Mouse (Mus musculus) stomach, postnatal 0 days (tissue): ENCODE measurements around the gene 4931428L18Rik. TPM values are rescaled to one million over a fixed set of nuclear protein-coding genes. Genes with fewer than 3 reads are reported as not detected.

Source experiments
- ATAC-seq: fragments of 200-750 bp; cut with Nextera tagmentation; 2 replicates; pipeline ENCODE4 v1.8.0; 2017; ENCODE audit not compliant: low FRiP score, low TSS enrichment
- DNase-seq: peaks from one replicate; pipeline ENCODE4 v3.0.0-alpha.2; 2016; ENCODE audit warnings: low spot score
- H3K27ac ChIP-seq: fragments of 300-500 bp; sonication (generic); replicated peaks from 2 replicates; pipeline ENCODE4 v1.5.1; 2014; ENCODE audit warnings: mild to moderate bottlenecking, control low read depth
- H3K27me3 ChIP-seq: fragments of 300-500 bp; sonication (generic); 2 replicates; pipeline ENCODE4 v1.6.1; 2014; ENCODE audit warnings: low read length; ENCODE audit not compliant: control insufficient read depth, insufficient read depth
- H3K36me3 ChIP-seq: fragments of 300-500 bp; sonication (generic); 2 replicates; pipeline ENCODE4 v1.6.1; 2014; ENCODE audit warnings: low read length, mixed read lengths; ENCODE audit not compliant: control insufficient read depth, insufficient read depth
- H3K4me1 ChIP-seq: fragments of 300-500 bp; sonication (generic); replicated peaks from 2 replicates; pipeline ENCODE4 v1.6.1; 2014; ENCODE audit warnings: antibody characterized with exemption; ENCODE audit not compliant: control insufficient read depth, insufficient read depth
- H3K4me2 ChIP-seq: fragments of 300-500 bp; sonication (generic); replicated peaks from 2 replicates; pipeline ENCODE4 v1.6.1; 2014; ENCODE audit warnings: low read depth, mild to moderate bottlenecking, control low read depth, moderate library complexity
- H3K4me3 ChIP-seq: fragments of 300-500 bp; sonication (generic); 2 replicates; pipeline ENCODE4 v1.5.1; 2014; ENCODE audit warnings: low read depth, low read length, control low read depth
- H3K9ac ChIP-seq: fragments of 300-500 bp; sonication (generic); 2 replicates; pipeline ENCODE4 v1.6.1; 2014; ENCODE audit warnings: mild to moderate bottlenecking, low read length, control low read depth, mixed read lengths
- H3K9me3 ChIP-seq: fragments of 300-500 bp; sonication (generic); 2 replicates; pipeline ENCODE4 v1.6.1; 2016; ENCODE audit warnings: low read length; ENCODE audit not compliant: control insufficient read depth
- CTCF ChIP-seq: IDR thresholded peaks from 2 replicates; pipeline ENCODE4 v1.5.1; 2016; ENCODE audit warnings: antibody characterized with exemption, low read depth, mild to moderate bottlenecking, moderate library complexity
- EP300 ChIP-seq: optimal IDR thresholded peaks from 2 replicates; pipeline ENCODE3; 2016; ENCODE audit warnings: antibody characterized with exemption
- WGBS: fragments of 180-500 bp; shearing (Covaris S2); extraction: QIAGEN DNeasy Blood & Tissue Kit; methylation state at CpG from one replicate; pipeline ENCODE4 v1.1.7; 2014; 5-methylcytosine and 5-hydroxymethylcytosine counted together
- polyA plus RNA-seq: library from polyadenylated mRNA; unstranded; fragments of >200 nt; fragmentation: Nextera tagmentation; extraction: Ambion mirVana; gene quantifications from 2 replicates; pipeline ENCODE4 v1.2.1, GENCODE M21; 2015

4931428L18Rik gene
- polyA plus RNA-seq, 1 experiment from 2014 or later, result 0.16 TPM

- TF ChIP-seq EP300 (no peak), CTCF (no peak)
- H3K27ac ChIP-seq, result no peak overlapping the region
- WGBS, result 47% methylated on average over 2 of the region's 2 CpGs
These were observed 120.2 kb downstream of the 4931428L18Rik start for GRCm38 (mm10) chr1:31102280-31102679.

DNA sequence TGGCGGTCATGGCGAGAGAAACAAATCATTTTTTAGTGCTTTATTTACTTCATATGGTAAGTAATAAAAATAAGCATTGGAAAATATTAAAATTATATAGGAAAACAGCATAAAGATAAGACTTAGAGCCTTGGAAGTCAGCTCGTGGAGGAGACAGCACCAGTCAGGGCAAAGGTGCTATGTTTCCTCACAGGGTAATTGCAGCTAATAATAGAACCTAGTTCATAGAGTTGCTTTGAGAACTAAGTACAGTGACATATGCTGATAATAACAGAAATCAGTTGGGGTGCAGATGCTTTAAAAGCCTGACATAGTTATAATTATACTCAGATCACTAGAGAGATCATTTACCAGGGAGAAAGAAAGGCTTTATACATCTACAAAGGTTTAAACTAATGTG, 125.3 kb downstream of the 4931428L18Rik start:
- H3K9ac ChIP-seq, result no peak overlapping the region
- no peak for TF ChIP-seq EP300
- TF ChIP-seq CTCF, result no peak
- no peaks in the 10 kb centered on the region for H3K27me3 ChIP-seq
- H3K27ac ChIP-seq, result no peak overlapping the region
- H3K36me3 ChIP-seq, result no peaks in the 10 kb centered on the region
- 0 out of 2 replicates have a peak, but pooled peaks cover 3% of the 10 kb centered on the region for H3K4me1 ChIP-seq
- no peak overlapping the region for H3K4me2 ChIP-seq
- no peak for ATAC-seq
- no peak for DNase-seq
- H3K4me3 ChIP-seq, result no peak overlapping the region
- WGBS, result 71% methylated on average over 3 of the region's 3 CpGs
- H3K9me3 ChIP-seq, result no peaks in the 10 kb centered on the region

More at GRCm38 (mm10) chr1:31102280-31102679, 120.2 kb downstream of the 4931428L18Rik start:
- Histone ChIP-seq H3K36me3 (no peaks in the 10 kb centered on the region), H3K9me3 (no peaks in the 10 kb centered on the region), H3K9ac (no peak overlapping the region), H3K4me2 (no peak overlapping the region), H3K4me1 (no peaks in the 10 kb centered on the region), H3K27me3 (no peaks in the 10 kb centered on the region), H3K4me3 (no peak overlapping the region)
- DNase-seq, result no peak
- no peak for ATAC-seq

DNA sequence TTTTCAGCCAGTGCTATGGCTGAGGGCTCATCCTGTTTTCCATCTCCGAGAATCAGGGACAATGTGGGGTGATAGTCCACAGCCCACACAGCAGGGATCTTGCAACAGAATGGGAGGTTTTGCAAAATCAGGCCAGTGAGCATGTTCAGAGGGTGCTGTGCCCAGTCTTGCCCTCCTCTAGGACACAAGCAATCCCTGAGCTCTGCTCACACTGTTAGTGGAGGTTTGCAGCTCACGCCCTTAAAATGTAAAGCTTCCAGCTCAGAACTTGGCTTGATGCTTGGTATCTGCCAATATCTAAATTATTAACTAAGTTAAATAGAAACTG, 126.1 kb downstream of the 4931428L18Rik start:
- Histone ChIP-seq H3K4me3 (no peak overlapping the region), H3K27ac (0 out of 2 replicates have a peak overlapping the region, but pooled peaks have one; percentile 36), H3K9me3 (no peaks in the 10 kb centered on the region), H3K4me2 (no peak overlapping the region; the same call in 1 of the 2 replicates), H3K36me3 (no peaks in the 10 kb centered on the region), H3K9ac (no peak overlapping the region), H3K4me1 (0 out of 2 replicates have a peak, but pooled peaks cover 3% of the 10 kb centered on the region), H3K27me3 (no peaks in the 10 kb centered on the region)
- 39% methylated on average over 2 of the region's 2 CpGs for WGBS
- TF ChIP-seq CTCF (no peak), EP300 (no peak)
- no peak for ATAC-seq
- DNase-seq, result peak; percentile 20

DNA sequence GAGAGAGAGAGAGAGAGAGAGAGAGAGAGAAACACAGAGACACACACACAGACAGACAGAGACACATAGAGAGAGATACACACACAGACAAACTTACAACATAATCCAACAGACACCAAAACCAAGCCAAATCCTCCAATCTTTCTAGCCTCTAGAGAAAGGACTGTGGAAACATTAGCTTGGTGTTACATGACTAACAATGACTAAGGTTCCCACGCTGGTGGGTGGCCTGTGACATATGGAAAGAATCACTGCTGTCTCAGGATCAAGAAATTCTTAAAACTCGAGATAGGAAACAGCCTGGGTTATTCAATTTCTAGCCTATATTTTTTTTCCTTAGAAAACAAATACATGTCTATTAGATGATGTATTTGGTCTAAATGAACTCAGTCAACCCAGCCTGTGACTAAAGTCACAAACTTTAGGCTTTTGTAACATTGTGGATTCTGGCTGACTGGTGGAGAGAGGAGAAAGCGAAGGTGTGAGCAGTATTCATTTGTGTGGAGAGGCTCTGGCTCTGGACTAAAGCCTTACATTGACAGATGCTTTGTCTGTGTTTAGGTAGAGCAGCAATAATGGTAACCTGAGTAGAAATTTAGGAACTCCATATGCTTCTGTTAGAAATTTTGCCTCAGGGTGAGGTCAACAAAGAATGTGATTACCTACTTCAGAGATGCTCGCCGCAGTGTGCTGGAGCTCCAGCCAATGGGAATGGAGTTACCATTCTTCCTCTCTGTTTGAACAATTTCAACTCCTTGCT, 126.6 kb downstream of the 4931428L18Rik start:
- Histone ChIP-seq H3K4me2 (no peak overlapping the region; the same call in 1 of the 2 replicates), H3K9ac (no peak overlapping the region), H3K36me3 (no peaks in the 10 kb centered on the region), H3K27me3 (no peaks in the 10 kb centered on the region), H3K4me3 (no peak overlapping the region), H3K27ac (0 out of 2 replicates have a peak overlapping the region, but pooled peaks have one; percentile 36), H3K4me1 (0 out of 2 replicates have a peak, but pooled peaks cover 3% of the 10 kb centered on the region), H3K9me3 (no peaks in the 10 kb centered on the region)
- peak; percentile 18 for DNase-seq
- WGBS, result 27% methylated on average over 5 of the region's 5 CpGs
- peak; percentile 25; the same call in 1 of the 2 replicates for ATAC-seq
- TF ChIP-seq EP300 (no peak), CTCF (no peak)

DNA sequence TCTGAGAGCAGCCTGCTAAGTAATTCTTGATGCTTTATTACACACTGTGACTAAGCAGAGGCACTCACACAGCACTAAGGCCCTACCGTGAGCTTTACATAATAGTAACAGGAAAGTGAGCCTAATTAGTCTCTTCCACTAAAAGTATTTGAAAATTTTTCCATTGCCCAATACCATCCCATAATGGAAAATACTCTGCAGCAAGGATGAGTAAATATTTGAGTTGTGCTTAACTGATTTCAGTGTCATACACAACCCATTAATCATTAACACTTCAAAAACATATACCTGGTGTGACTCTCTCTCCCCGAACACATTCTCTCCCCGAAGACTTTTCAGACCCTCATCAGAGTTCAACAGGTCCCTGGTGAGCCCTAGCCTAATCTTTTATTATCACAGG, 127.7 kb downstream of the 4931428L18Rik start:
- whole genome bisulfite sequencing, result 38% methylated on average over 3 of the region's 3 CpGs
- H3K4me3 ChIP-seq, result no peak overlapping the region
- no peaks in the 10 kb centered on the region for H3K27me3 ChIP-seq
- DNase-seq, result peak; percentile 24
- no peak for TF ChIP-seq EP300
- TF ChIP-seq CTCF, result no peak
- no peak overlapping the region for H3K4me2 ChIP-seq
- H3K4me1 ChIP-seq, result 0 out of 2 replicates have a peak, but pooled peaks cover 3% of the 10 kb centered on the region
- peak; percentile 87 for ATAC-seq
- H3K9ac ChIP-seq, result no peak overlapping the region
- no peaks in the 10 kb centered on the region for H3K9me3 ChIP-seq
- no peaks in the 10 kb centered on the region for H3K36me3 ChIP-seq
- H3K27ac ChIP-seq, result peak overlapping the region; percentile 3; the same call in 1 of the 2 replicates

DNA sequence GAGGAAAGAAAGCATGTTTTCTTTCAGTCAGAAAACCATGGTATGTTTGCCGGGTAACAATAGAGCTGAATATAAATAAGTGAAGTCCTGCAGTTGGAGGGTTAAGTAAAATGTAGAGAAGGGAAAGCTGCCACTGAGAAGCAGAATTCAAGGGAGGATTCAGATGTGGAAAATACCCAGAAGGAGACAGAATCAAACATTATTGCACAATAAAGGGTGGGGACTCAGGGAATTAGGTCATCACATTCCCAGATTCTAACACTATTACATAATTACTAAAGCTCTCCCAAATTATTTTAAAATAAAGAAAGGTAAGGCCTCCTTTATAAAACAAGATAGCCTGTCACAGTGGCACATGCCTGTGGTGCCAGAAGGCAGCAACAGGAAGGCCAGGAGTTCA, 128.5 kb downstream of the 4931428L18Rik start:
- Histone ChIP-seq H3K4me1 (0 out of 2 replicates have a peak, but pooled peaks cover 3% of the 10 kb centered on the region), H3K4me3 (no peak overlapping the region), H3K27me3 (no peaks in the 10 kb centered on the region), H3K27ac (no peak overlapping the region), H3K36me3 (no peaks in the 10 kb centered on the region), H3K9me3 (no peaks in the 10 kb centered on the region), H3K9ac (no peak overlapping the region), H3K4me2 (no peak overlapping the region)
- ATAC-seq, result no peak
- DNase-seq, result no peak
- TF ChIP-seq CTCF (no peak), EP300 (no peak)
- WGBS, result 53% methylated on average over 1 of the region's 1 CpGs
